Mouse (Mus musculus): ENCODE measurements around the gene Fignl1. TPM values are rescaled to one million over a fixed set of nuclear protein-coding genes. Genes with fewer than 3 reads are reported as not detected.

The Fignl1 gene
- total and polyA plus RNA-seq, 3 experiments, result 34.2 to 59.9 (median 51.2) TPM

DNA sequence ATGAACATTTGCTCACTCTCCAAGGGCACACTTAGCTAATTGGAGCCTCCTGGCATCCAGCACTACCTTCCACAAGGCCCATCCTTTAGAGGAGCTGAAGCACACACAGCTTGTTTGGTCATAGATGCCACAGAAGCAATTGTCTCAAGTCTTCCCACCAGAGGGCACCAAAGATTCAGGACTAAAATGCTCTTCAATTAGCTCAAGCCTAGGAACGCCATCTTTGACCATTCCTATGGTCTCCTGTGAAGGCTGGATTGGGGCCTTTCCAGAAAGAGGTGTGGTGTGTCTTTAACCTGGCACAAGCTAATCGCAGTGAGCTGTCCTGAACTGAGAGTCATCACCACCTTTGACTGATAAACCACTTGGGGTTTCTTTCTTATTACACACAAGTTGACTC is 11.5 kb upstream of the Fignl1 start:
- TF ChIP-seq ETS1 (IDR thresholded peaks at IDR 0.05; ENCODE audit: low read depth, low read length) (no peak), SMC3 (IDR thresholded peaks at IDR 0.05; ENCODE audit: low read depth, low read length) (peak; percentile 100), SIN3A (IDR thresholded peaks at IDR 0.05; ENCODE audit: low read length) (peak; percentile 68), BHLHE40 (IDR thresholded peaks at IDR 0.05; ENCODE audit: borderline replicate concordance, low read depth, low read length) (no peak; the same call in 1 of the 2 replicates), ZMIZ1 (IDR thresholded peaks at IDR 0.05; ENCODE audit: low read depth, low read length) (no peak), RCOR1 (IDR thresholded peaks at IDR 0.05; ENCODE audit: low read depth, low read length) (peak; percentile 26; the same call in 1 of the 2 replicates), CTCF (IDR thresholded peaks at IDR 0.05 in 2 of 3, conservative IDR thresholded peaks at IDR 0.05 in 1 of 3; ENCODE audit: control insufficient read depth in 1 of 3, insufficient read depth in 1 of 3, low read depth in 2 of 3, low read length in 3 of 3, poor library complexity in 1 of 3, severe bottlenecking in 1 of 3) (peak in 2 of 3 experiments; percentile 48 to 82; a peak in 5 of 6 replicates), TBP (IDR thresholded peaks at IDR 0.05; ENCODE audit: low read depth, low read length) (0 out of 2 replicates have a peak, but pooled peaks have one; percentile 40), EP300 (IDR thresholded peaks at IDR 0.05; ENCODE audit: low read depth in 1 of 2, low read length in 2 of 2) (peak; percentile 27 to 37; a peak in 1 of 4 replicates), ZC3H11A (IDR thresholded peaks at IDR 0.05; ENCODE audit: low read depth, low read length) (peak; percentile 99), ZNF384 (IDR thresholded peaks at IDR 0.05; ENCODE audit: low read depth, low read length) (peak; percentile 25; the same call in 1 of the 2 replicates), JUND (IDR thresholded peaks at IDR 0.05; ENCODE audit: low read depth, low read length) (no peak), RAD21 (IDR thresholded peaks at IDR 0.05; ENCODE audit: low read depth, low read length) (peak; percentile 99)
- H3K27me3 ChIP-seq (ENCODE audit: control insufficient read depth in 1 of 2, insufficient read depth in 2 of 2, low read length in 2 of 2), result peaks cover 7 to 15% of the 10 kb centered on the region in 2 experiments; a peak in 3 of 4 replicates
- peak; percentile 92 for DNase-seq (ENCODE audit: low read depth, low spot score)
- H3K9me3 ChIP-seq (replicated peaks; ENCODE audit: insufficient read depth, low read length), result no peaks in the 10 kb centered on the region
- no peak overlapping the region for H3K9ac ChIP-seq (ENCODE audit: control insufficient read depth, low read depth, low read length, poor library complexity, severe bottlenecking)
- H3K79me2 ChIP-seq (ENCODE audit: control insufficient read depth, insufficient read depth, low read length, poor library complexity), result no peaks in the 10 kb centered on the region
- H3K4me1 ChIP-seq (ENCODE audit: control insufficient read depth in 1 of 2, insufficient read depth in 2 of 2, low read length in 2 of 2), result peaks cover 7 to 14% of the 10 kb centered on the region in 2 experiments
- H3K27ac ChIP-seq (ENCODE audit: control insufficient read depth, low read depth, low read length), result no peak overlapping the region
- H3K4me3 ChIP-seq (ENCODE audit: control insufficient read depth in 1 of 2, insufficient read depth in 1 of 2, low read depth in 2 of 2, low read length in 2 of 2), result no peak overlapping the region
- peaks cover 0 to 18% of the 10 kb centered on the region in 2 experiments; a peak in 2 of 4 replicates for H3K36me3 ChIP-seq (ENCODE audit: control insufficient read depth in 1 of 2, insufficient read depth in 2 of 2, low read length in 2 of 2)

DNA sequence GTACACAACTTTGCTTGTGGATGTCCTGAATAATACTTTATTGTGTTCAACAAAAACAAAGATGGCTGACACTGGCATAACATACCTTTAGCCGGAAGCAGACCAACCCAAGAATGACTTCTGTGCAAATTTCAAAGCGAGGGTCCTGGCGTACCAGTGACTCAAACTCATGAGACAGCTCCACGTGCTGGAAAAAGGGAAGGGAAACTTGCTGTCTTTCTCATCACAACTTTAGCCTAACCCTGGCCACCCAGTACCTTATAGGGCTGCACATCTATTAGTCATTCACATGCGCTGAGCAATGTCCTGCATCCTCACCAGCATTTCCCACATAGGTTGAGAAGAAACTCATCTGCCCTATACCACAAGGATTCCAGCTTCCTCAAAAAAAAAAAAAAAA is 10.4 kb upstream of the Fignl1 start:
- Histone ChIP-seq H3K27ac (ENCODE audit: control insufficient read depth, low read depth, low read length) (no peak overlapping the region), H3K4me1 (ENCODE audit: control insufficient read depth in 1 of 2, insufficient read depth in 2 of 2, low read length in 2 of 2) (peaks cover 8 to 18% of the 10 kb centered on the region in 2 experiments), H3K4me3 (ENCODE audit: control insufficient read depth in 1 of 2, insufficient read depth in 1 of 2, low read depth in 2 of 2, low read length in 2 of 2) (no peak overlapping the region), H3K36me3 (ENCODE audit: control insufficient read depth in 1 of 2, insufficient read depth in 2 of 2, low read length in 2 of 2) (peaks cover 0 to 20% of the 10 kb centered on the region in 2 experiments; a peak in 2 of 4 replicates), H3K79me2 (ENCODE audit: control insufficient read depth, insufficient read depth, low read length, poor library complexity) (no peaks in the 10 kb centered on the region), H3K27me3 (ENCODE audit: control insufficient read depth in 1 of 2, insufficient read depth in 2 of 2, low read length in 2 of 2) (peaks cover 6 to 9% of the 10 kb centered on the region in 2 experiments; a peak in 3 of 4 replicates), H3K9me3 (replicated peaks; ENCODE audit: insufficient read depth, low read length) (no peaks in the 10 kb centered on the region), H3K9ac (ENCODE audit: control insufficient read depth, low read depth, low read length, poor library complexity, severe bottlenecking) (no peak overlapping the region)
- TF ChIP-seq NELFE (IDR thresholded peaks at IDR 0.05; ENCODE audit: low read depth, low read length), result no peak
- no peak for TF ChIP-seq UBTF (IDR thresholded peaks at IDR 0.05; ENCODE audit: borderline replicate concordance, insufficient read depth, low read depth, low read length)
- no peak for TF ChIP-seq MAZ (IDR thresholded peaks at IDR 0.05; ENCODE audit: low read depth, low read length)
- no peak for TF ChIP-seq JUND (IDR thresholded peaks at IDR 0.05; ENCODE audit: low read depth, low read length)
- no peak for TF ChIP-seq CHD2 (IDR thresholded peaks at IDR 0.05; ENCODE audit: low read length)
- no peak for TF ChIP-seq E2F4 (IDR thresholded peaks at IDR 0.05; ENCODE audit: borderline replicate concordance, low read depth, low read length)
- no peak for TF ChIP-seq EP300 (IDR thresholded peaks at IDR 0.05; ENCODE audit: low read depth in 1 of 2, low read length in 2 of 2)
- TF ChIP-seq ETS1 (IDR thresholded peaks at IDR 0.05; ENCODE audit: low read depth, low read length), result no peak
- TF ChIP-seq TAL1 (IDR thresholded peaks at IDR 0.05; ENCODE audit: low read length), result no peak
- TF ChIP-seq GABPA (IDR thresholded peaks at IDR 0.05; ENCODE audit: low read depth, low read length), result no peak
- TF ChIP-seq KAT2A (conservative IDR thresholded peaks at IDR 0.05; ENCODE audit: low read depth, low read length), result no peak
- TF ChIP-seq SIN3A (IDR thresholded peaks at IDR 0.05; ENCODE audit: low read length), result no peak
- TF ChIP-seq CTCF (IDR thresholded peaks at IDR 0.05 in 2 of 3, conservative IDR thresholded peaks at IDR 0.05 in 1 of 3; ENCODE audit: control insufficient read depth in 1 of 3, insufficient read depth in 1 of 3, low read depth in 2 of 3, low read length in 3 of 3, poor library complexity in 1 of 3, severe bottlenecking in 1 of 3), result no peak
- TF ChIP-seq POLR2AphosphoS2 (IDR thresholded peaks at IDR 0.05; ENCODE audit: low read length), result no peak
- TF ChIP-seq GATA1 (IDR thresholded peaks at IDR 0.05; ENCODE audit: low read depth, low read length), result no peak
- no peak for TF ChIP-seq MAX (IDR thresholded peaks at IDR 0.05; ENCODE audit: low read length)
- no peak for TF ChIP-seq MYB (IDR thresholded peaks at IDR 0.05; ENCODE audit: low read depth, low read length)
- no peak for DNase-seq (ENCODE audit: low read depth, low spot score)
